Mouse (Mus musculus) liver, adult (tissue): ENCODE data around the gene Stx11.

Experiments
- GATA4 ChIP-seq: IDR thresholded peaks from 2 replicates; pipeline ENCODE4 v1.6.1; 2014; ENCODE audit warnings: mild to moderate bottlenecking, low read length; ENCODE audit not compliant: insufficient replicate concordance

Gene Stx11

GRCm38 (mm10) chr10:12975957-12976356 is 11.9 kb upstream of the Stx11 start:
- TF ChIP-seq GATA4, result no peak

- TF ChIP-seq GATA4, result no peak
Measured at GRCm38 (mm10) chr10:12975461-12975860, 11.4 kb upstream of the Stx11 start.

GRCm38 (mm10) chr10:12974572-12974971 is 10.5 kb upstream of the Stx11 start:
- TF ChIP-seq GATA4, result no peak

GRCm38 (mm10) chr10:12965669-12966180 is 1.6 kb upstream of the Stx11 start:
- TF ChIP-seq GATA4, result no peak

GRCm38 (mm10) chr10:12963362-12964147 is 543 bp downstream of the Stx11 start:
- no peak for TF ChIP-seq GATA4

- TF ChIP-seq GATA4, result no peak
Measured at GRCm38 (mm10) chr10:12962238-12962637, 1.9 kb downstream of the Stx11 start.

- TF ChIP-seq GATA4, result no peak
Measured at GRCm38 (mm10) chr10:12961546-12961945, 2.6 kb downstream of the Stx11 start.

- TF ChIP-seq GATA4, result no peak
Measured at GRCm38 (mm10) chr10:12957271-12957670, 6.8 kb downstream of the Stx11 start.

GRCm38 (mm10) chr10:12955831-12956230 is 8.3 kb downstream of the Stx11 start:
- TF ChIP-seq GATA4, result no peak

- TF ChIP-seq GATA4, result no peak
Measured at GRCm38 (mm10) chr10:12949299-12949698, 14.8 kb downstream of the Stx11 start.

- no peak for TF ChIP-seq GATA4
Measured at GRCm38 (mm10) chr10:12947606-12948005, 16.5 kb downstream of the Stx11 start.

- TF ChIP-seq GATA4, result no peak
Measured at GRCm38 (mm10) chr10:12941018-12941761, 22.9 kb downstream of the Stx11 start.

- no peak for TF ChIP-seq GATA4
Measured at GRCm38 (mm10) chr10:12938763-12939162, 25.3 kb downstream of the Stx11 start.

GRCm38 (mm10) chr10:12936079-12936478 is 28.0 kb downstream of the Stx11 start:
- no peak for TF ChIP-seq GATA4

- TF ChIP-seq GATA4, result no peak
Measured at GRCm38 (mm10) chr10:12935575-12935974, 28.5 kb downstream of the Stx11 start.
